Mouse (Mus musculus): Measurements from ENCODE around the gene Sumo2.
"Not testable (repeated sequence)": the region's sequence is repeated elsewhere in the genome, so short reads cannot be mapped to it uniquely, and the experiment has no call there.

Gene Sumo2

DNA sequence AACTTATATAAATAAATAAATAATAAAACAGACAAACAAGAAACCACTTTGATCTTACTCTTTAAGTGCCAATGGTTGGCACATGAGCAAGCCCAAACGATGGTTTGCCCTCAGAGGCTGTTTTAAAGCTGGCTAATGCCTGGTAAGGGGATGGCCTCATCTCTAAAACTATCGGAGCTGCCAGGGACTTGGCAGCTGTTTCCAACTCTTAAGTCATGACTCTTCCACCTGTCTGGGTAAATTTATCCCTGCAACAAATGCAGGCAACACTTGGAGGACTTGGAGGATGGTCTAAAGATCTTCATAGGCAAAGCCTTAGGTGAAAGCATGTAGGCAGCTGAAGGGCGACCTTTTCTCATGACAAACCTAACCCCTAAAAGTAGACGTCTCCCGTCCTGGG, 19.1 kb downstream of the Sumo2 start:
- no peak for DNase-seq

DNA sequence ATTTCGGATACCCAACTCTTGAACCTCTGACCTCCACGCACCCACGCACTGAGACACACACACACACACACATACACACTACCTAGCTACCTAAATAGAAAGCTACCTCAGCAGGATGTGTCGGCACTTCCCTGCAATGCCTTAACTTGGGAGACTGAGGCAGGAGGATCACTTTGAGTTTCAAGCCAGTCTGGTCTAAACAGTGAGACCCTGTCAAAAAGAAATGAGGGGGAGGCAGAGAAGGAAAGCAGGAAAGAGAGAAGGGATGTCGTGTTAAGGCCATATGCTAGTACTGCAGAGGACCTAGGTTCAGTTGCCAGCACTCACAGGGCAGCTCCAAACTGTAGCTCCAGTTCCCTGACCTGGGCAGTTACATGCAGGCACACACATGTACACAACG, 21.1 kb downstream of the Sumo2 start:
- no peak for DNase-seq

DNA sequence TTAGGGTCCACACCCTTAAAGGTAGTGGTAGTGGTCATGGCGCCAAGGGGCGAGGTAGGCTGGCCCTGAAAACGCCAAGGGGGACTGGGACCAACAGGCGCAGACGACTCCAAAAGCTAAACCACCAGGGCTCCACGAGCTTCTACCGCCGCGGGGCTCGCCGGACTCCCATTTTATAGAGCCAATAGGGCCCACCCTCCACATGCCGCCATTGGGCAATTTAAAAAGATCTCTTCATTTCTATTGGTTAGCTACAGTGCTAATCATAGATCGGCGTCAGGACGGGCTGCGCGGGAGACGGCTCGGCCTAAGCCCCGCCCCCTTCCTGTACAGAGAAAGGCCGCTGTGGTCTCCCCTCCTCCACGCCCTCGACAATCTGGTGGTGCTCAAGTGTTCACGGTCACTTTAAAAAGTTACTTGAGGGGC, 21.8 kb downstream of the Sumo2 start, which contains the start of gene Jpt1:
TSS of gene Jpt1 (minus strand) at position 150 of the 426 bp plus-strand sequence.
- peak; percentile 98 for DNase-seq

DNA sequence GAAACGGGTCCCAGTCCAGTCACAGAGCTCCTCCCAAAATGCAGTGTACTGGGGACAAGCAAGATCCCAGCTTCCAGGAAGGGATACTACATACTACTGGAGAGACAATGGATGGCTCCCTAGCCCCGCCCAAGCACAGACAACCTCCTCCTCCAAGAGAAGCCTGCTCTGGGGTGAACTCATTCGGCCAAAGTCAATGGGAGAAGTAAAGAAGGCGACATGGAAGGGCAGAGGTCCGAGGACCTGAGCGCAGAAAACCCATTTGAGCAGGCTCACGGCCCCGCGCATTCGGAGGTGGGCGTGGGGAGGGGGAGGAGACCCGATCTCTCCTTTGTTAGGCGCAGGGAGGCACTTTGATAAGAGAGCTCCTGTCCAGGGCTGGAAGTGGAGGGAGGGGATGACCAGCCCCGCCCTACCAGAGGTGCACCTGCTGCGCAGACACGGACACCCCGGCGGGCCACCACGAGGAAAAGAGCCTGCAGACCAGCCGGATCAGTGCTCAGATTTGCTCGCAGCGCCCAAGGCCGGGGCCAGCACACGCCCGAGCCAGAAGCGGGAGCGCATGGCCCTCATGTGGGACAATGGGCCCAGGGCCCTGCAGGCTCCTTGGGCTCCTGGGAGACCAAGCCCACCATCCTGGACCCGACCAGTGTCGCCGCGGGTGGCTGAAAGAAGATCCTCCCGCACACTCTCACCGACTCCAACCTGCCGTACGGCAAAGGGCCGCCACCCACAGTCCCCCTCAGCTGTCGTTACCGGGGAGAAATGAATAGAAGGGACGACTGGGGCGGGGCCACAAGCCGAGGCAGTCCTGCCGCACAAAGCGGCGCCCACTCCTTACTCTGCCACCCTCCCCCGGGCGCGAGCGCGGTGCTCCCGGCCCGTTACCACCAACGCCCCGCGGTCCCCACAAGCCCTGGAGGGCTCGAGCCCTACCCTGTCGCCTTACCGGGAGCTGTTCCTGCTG, 22.5 kb downstream of the Sumo2 start:
- peak; percentile 14 to 24 for DNase-seq

DNA sequence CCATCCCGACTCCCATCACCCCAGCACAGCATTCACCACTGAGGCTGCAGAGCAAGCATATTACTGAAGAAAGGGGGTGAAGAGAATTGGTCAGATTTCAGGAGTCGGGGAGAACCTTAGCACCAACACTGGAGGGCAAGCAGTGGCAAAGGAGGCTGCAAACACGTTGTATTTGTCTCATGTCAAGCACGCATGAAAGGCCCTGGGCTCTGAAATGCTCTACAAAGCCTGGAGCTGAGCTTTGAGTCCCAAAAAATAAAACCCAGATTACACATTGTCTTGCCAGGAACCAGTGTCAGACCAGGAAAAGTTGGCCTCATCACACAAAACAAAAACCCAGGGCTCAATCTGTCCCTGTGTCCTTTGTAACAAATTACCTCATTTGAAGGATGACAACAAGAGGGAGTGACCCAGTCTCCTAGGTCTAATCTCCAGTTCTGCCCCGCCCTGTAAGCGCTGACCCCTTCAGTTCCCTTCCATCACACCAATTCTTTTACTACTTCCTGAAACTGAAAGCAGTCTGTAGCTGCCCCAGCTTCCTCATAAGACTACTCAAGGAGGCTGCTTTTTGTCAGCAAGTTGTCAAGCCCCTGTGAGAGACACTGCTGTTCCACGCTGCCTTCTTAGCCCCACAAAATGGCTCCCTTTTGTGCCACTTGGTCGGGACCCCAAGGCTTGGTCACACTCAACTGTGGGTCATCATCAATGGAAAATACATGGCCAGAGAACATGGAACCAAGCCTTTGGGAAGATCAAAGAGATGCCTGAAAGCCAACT, 23.5 kb downstream of the Sumo2 start:
- DNase-seq, result peak in 1 of 2 experiments; percentile 10

DNA sequence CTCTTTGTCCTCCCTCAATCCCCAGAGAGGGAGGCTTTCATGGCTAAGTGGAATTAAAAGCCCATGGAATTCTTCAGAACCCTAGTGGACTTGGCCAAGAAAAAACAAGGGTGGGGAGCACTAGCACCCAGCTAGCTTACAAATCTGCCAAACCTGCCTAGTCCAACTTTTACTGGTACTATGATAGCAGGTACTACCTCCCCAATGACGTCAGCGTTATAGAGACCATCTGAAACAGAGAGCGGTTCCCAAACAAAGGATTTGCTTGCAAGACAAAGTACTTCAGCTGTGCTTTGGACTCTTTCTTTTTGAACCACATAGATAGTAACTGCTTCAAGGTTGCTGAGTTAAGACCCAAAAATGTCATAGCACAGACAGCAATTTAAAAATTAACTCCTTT, 24.1 kb downstream of the Sumo2 start:
- no peak for DNase-seq

DNA sequence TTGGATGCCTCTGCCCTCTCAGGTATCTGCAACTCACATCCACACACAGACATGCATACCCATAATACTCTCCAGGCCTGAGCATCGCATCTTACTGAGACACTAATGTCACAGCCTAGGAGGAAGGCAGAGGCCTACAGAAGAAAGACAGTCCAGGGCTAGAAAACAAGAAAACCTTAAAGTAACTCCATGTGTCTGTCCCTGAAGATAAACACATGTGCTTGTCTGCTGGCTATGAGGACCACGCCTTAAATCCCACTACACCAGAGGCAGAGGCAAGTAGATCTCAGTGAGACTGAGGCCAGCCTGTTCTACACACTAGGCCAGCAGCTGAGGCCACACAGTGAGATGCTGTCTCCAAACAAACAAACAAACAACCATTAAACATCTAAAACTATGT, 25.0 kb downstream of the Sumo2 start:
- no peak for DNase-seq

DNA sequence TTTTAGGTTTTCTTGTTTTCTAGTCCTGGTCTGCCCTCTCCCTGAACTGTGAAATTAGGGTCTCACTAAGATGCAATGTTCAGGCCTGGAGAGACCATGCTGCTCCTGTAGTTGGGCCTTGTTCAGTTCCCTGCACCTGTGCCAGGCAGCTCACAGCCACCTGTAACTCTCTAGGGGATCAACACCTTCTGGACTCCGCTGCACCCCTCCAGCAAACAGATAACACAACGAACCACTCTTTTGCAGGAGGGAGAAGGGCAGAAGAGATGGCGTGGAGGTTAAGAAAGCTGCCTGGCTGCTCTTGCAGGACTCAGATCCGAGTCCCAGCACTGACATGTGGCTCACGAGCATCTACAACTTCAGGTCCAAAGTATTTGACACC, 25.6 kb downstream of the Sumo2 start:
- no peak for DNase-seq

DNA sequence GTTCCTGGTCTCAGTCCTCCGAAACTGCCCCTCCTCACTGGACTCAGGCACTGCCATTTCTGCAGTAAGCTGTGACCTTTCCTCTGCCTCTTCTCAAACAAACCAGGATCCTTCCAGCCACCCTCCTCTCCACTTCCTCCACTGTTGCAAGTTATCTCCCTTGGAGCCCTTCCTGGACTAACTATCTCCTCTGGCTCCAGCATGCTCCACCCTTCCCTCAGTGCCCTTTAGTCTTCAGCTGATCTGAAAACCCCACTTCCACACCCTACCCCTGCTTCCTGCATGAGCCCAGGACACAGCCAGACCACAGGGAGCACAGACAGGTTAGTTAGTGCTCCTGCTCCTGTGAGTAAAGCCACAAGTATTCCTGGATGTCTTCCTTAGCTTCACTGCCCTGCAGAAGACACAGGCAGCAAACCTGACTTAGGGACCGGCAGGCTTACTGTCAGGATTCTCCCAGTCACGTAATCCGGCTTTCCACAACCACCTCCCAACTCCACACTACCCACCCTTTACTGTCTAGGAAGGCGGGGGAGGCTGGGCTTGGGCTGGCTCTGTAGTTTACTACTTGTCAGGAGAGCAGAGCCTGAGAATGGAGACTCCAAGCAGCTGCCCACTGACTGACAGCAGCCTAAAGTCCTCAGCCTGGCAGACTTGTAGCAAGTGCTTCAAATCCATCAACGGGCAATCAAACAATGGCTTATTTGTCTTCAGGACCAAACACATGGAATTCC, 26.1 kb downstream of the Sumo2 start:
- no peak for DNase-seq

DNA sequence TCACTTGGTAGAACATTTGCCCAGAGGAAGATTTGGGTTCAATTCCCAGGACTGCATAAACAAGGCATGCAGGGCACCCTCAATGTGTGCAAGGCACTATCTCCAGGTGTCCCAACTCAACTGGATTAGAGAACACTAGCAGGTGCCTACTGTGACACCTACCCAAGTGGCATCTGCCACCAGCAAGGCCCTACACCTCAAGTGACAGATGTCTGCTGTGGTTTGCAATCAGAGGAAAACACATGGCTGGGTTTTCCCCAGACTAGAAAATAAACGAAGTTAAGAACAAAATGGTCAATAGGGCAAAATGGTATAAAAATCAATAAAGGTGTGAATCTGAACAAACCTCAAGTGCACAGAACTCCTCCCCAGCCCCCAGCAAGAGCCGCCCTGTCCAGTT, 28.0 kb downstream of the Sumo2 start:
- no peak for DNase-seq

DNA sequence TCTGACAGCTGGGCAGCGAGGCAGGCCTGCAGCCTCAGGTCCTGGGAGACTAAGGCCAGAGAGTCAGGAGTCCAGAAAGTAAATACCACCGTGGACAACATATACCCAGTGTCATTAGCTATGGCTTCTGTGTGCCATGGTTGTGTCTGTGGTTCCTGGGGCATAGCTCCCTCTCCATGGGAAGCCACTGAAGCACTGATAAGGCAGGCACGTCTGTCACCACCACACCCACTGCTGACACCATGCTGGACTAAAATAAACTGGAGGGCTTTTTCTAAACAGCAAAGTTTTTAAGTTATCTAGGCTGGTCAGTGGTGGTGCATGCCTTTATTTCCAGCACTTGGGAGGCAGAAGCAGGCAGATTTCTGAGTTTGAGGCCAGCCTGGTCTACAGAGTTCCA, 29.5 kb downstream of the Sumo2 start:
- DNase-seq, result no peak

DNA sequence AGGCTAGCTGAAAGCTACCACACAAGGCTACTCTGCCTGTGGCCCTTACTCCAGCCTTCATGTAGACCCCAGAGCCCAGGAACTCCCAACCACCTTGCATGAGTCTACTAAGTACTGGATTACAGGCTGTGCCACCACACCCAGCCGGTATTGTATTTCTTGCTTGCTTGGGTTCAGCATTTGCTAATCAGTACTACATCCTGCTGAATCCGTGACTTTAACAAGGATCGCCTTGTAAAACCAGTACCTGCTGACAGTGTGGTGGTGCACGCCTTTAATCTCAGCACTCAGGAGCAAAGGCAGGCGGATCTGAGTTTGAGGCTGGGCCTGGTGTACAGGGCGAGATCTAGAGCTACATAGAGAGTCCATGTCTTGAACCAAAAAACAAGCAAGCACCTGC, 33.4 kb downstream of the Sumo2 start:
- DNase-seq, result no peak

DNA sequence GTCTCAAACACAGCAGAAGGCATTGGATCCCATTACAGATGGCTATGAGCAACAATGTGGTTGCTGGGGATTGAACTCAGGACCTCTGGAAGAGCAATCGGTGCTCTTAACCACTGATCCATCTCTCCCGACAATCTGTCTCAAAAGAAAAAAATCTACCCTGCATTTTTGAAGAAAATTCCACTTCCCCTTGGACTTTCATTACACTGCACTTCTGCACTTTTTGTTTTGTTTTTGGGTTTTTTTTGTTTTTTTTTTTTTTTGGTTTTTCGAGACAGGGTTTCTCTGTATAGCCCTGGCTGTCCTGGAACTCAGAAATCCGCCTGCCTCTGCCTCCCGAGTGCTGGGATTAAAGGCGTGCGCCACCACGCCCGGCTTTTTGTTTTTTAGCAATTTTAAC, 39.5 kb downstream of the Sumo2 start:
- not testable (repeated sequence) for DNase-seq

DNA sequence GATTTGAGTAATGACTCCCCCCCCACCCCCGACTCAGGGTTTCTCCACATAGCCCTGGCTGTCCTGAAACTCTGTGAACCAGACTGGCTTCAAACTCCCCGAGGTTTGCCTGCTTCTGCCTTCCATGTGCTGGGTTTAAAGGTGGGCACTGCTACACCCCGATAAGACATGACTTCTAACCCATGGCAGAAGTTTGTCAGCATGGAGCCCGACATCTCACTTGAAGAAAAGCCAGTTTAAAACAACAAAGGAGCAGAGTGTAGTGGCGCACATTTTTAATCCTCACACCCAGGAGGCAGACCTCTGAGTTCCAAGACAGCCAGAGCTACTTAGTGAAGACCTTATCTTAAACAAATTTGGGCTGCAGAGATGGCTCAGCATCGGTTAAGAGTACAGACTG, 43.7 kb downstream of the Sumo2 start:
- no peak for DNase-seq

DNA sequence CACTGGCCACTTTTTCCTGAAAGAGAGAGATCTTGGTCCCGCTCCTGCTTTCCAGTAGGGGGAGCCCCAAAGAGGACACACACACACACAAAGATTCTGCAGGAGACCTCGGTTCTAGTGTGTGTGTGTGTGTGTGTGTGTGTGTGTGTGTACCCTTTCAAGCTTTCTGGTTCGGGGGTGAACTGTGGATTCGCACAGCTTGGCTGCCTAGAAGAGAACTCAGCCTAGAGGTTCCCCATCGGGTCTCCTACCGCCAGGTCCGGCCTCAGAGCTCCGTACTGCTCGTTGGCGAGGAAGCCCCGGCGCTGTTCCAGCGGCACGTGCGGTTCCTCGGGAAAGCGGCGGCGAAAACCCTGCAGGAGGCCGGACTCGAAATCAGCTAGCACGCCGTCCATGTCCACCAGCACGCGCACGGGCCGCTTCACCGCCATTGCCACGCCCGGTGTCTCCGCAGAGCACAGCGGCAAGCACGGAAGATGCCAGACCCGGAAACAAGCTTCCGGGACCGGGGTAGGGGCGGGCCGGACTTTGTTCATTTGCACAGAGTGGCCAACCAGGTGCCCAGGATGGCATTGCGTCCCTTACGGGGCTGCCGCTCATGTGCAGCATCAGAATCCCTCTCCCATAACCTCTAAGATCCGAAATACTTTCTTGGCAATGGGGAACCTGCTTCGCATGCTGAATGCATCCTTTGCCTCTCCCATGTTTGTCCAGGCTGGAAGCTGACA, 44.6 kb downstream of the Sumo2 start, which contains the start of gene Nt5c:
TSS of gene Nt5c (minus strand) at position 507 of the 728 bp plus-strand sequence.
- peak; percentile 76 to 81 for DNase-seq

DNA sequence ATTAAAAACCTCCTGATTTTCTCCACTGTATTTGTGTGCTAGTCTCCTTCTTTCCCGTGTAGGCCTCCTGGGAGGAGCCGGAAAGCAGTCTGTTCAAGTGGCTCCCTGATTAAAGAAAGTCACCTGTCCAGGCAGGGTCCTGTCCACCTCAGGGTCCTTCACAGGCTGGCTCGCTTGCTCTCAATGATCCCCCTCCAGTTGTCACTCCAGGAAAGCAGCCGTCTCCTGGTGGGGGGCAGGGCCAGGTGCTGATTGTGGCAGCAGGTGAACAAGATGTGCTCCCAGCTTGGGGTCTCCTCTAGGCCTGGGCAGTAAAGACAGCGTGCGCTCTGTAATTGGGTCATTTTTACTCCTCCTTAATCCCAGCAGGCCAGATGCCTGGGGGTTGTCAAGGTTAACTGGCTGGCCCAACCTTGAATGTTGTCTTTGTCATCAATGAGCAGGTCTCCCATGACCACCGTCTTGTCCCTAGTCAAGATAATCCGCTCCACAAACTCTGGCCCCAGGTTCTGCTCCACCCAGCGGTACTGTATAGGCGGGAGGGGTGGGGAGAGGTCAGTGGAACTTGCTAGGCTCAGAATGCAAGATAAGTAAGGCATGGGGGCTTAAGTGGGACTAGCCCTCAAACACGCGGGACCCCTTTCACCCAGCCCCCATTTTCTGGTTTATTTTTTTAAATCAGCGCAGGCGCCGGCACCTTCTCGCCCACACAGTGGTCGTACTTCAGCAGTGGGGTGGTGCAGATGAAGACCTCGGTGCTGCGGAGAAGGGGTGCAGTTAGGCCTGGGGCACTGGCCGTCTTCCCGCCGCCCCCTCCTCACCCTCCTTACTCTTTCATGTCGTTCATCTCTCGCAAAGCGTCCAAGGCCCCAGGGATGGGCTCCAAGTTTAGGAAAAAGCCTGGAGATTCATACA, 45.4 kb downstream of the Sumo2 start:
- no peak for DNase-seq

DNA sequence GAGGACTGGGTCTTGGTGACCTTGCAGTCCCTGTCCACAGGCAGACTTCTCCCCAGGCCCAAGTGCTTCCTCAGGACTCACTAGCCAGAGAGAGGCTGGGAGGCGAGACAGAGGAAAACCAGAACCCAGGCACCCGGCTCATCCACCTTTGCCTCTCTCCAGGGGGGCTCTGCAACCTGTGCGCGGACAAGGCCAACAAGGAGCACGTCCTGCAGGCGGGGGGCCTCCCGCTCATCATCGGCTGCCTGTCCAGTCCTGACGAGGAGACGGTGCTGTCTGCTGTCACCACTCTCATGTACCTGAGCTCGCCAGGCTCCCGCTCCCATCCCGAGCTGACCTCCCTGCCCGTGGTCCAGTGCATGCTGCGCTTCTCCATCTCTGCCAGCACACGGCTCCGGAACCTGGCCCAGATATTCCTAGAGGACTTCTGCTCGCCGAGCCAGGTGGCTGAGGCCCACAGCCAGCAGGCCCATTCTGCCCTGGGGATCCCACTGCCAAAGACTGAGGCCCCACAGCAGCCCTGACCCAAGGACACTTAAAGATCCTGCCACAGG, 47.4 kb downstream of the Sumo2 start:
- DNase-seq, result no peak

DNA sequence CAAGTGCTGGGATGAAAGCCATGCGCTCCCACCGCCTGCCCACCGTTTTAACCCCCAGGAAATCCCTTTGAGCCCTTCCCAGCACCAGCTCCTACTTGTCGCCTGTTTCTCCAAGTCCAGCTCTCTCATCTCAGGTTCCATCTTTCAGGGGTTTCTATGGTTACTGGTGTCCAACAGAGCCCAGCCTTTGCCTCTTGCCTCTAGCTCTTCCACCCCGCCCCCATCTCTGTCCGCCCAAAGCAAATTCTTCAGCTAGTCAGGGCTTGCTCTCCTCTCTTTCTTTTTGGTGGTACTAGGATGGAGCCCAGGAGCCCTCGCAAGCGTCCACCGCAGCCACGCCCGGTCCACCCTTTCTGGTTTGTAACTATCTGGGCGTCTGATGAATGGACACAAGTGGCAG, 50.9 kb downstream of the Sumo2 start:
- DNase-seq, result no peak

DNA sequence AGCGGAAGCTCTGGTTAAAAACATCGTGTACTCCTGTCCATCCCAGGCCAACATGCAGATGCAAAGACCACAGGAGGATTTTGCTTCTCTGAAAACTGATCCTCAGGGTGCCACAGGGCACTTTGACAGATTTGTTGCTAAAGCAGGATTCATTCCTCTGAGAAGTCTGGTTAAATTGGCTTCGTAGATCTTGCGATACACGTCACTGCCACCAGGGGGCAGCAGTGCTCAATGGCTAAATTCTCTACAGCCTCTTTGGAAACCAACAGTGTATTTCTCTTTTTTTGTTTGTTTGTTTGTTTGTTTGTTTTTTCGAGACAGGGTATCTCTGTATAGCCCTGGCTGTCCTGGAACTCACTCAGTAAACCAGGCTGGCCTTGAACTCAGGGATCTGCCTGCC, 52.4 kb downstream of the Sumo2 start:
- DNase-seq, result peak in 1 of 2 experiments; percentile 80

DNA sequence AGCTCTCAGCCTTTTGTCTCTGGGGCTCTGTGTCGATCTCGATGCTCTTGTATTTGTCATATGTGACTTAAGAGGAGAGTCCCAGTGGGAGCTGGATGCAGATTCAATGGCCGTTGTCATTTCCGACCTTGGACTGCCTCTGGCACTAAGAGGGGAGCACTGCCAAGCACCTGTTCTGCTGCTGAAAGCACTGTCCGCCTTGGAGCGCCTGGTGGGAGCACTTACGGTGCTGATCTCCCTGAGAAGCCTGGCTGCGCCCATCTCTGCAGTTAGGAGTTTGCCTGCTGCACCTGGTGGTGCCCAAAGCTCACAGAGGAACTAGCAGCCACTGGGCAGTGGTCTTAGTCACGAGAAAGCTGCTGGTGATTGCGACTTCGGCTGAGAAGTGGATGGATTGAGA, 52.8 kb downstream of the Sumo2 start:
- no peak for DNase-seq
